Mouse (Mus musculus): Measurements from ENCODE around the gene Arfgap1. TPM values are rescaled to one million over a fixed set of nuclear protein-coding genes. Genes with fewer than 3 reads are reported as not detected.
A peak's percentile ranks its signal among the peaks of the same experiment; 100 is the strongest.

The Arfgap1 gene
- polyA plus RNA-seq, 1 experiment from 2014 or later: 62.4 TPM

GRCm38 (mm10) chr2:180941869-180942268 is 25.2 kb upstream of the Arfgap1 start:
- ATAC-seq (replicated peaks; ENCODE audit: low FRiP score) (no peak), DNase-seq (ENCODE audit: low spot score) (no peak)
- no peaks in the 10 kb centered on the region for H3K36me3 ChIP-seq (ENCODE audit: control insufficient read depth, insufficient read depth, low read length)
- H3K27ac ChIP-seq (ENCODE audit: low read depth, low read length): no peak overlapping the region
- H3K27me3 ChIP-seq (replicated peaks; ENCODE audit: control insufficient read depth, insufficient read depth, low read length): no peaks in the 10 kb centered on the region; the same call in 1 of the 2 replicates
- H3K4me2 ChIP-seq: no peak overlapping the region
- H3K9me3 ChIP-seq (ENCODE audit: control insufficient read depth, low read length): no peaks in the 10 kb centered on the region
- no peak overlapping the region for H3K4me3 ChIP-seq (ENCODE audit: low read depth, low read length)
- no peak overlapping the region for H3K9ac ChIP-seq (ENCODE audit: low read depth, low read length)
- H3K4me1 ChIP-seq (replicated peaks; ENCODE audit: control insufficient read depth, insufficient read depth, low read length): no peaks in the 10 kb centered on the region

GRCm38 (mm10) chr2:180949947-180950346 is 17.1 kb upstream of the Arfgap1 start:
- H3K9ac ChIP-seq (ENCODE audit: low read depth, low read length): no peak overlapping the region
- peaks cover 33% of the 10 kb centered on the region for H3K27me3 ChIP-seq (replicated peaks; ENCODE audit: control insufficient read depth, insufficient read depth, low read length)
- no peak for DNase-seq (ENCODE audit: low spot score)
- WGBS: 43% methylated on average over 1 of the region's 1 CpGs
- no peak overlapping the region for H3K4me3 ChIP-seq (ENCODE audit: low read depth, low read length)
- no peak overlapping the region for H3K4me2 ChIP-seq
- no peaks in the 10 kb centered on the region for H3K36me3 ChIP-seq (ENCODE audit: control insufficient read depth, insufficient read depth, low read length)
- no peak for ATAC-seq (replicated peaks; ENCODE audit: low FRiP score)
- no peaks in the 10 kb centered on the region for H3K9me3 ChIP-seq (ENCODE audit: control insufficient read depth, low read length)
- H3K4me1 ChIP-seq (replicated peaks; ENCODE audit: control insufficient read depth, insufficient read depth, low read length): no peaks in the 10 kb centered on the region
- H3K27ac ChIP-seq (ENCODE audit: low read depth, low read length): no peak overlapping the region

GRCm38 (mm10) chr2:180952731-180953171 is 14.3 kb upstream of the Arfgap1 start:
- H3K9me3 ChIP-seq (ENCODE audit: control insufficient read depth, low read length): no peaks in the 10 kb centered on the region
- no peaks in the 10 kb centered on the region for H3K36me3 ChIP-seq (ENCODE audit: control insufficient read depth, insufficient read depth, low read length)
- H3K4me2 ChIP-seq: no peak overlapping the region
- no peak overlapping the region for H3K27ac ChIP-seq (ENCODE audit: low read depth, low read length)
- no peak overlapping the region for H3K9ac ChIP-seq (ENCODE audit: low read depth, low read length)
- DNase-seq (ENCODE audit: low spot score) (no peak), ATAC-seq (replicated peaks; ENCODE audit: low FRiP score) (no peak)
- no peak overlapping the region for H3K4me3 ChIP-seq (ENCODE audit: low read depth, low read length)
- peaks cover 49% of the 10 kb centered on the region for H3K27me3 ChIP-seq (replicated peaks; ENCODE audit: control insufficient read depth, insufficient read depth, low read length)
- no peaks in the 10 kb centered on the region for H3K4me1 ChIP-seq (replicated peaks; ENCODE audit: control insufficient read depth, insufficient read depth, low read length)
- 29% methylated on average over 9 of the region's 9 CpGs for WGBS

- Histone ChIP-seq H3K36me3 (ENCODE audit: control insufficient read depth, insufficient read depth, low read length) (no peaks in the 10 kb centered on the region), H3K4me1 (replicated peaks; ENCODE audit: control insufficient read depth, insufficient read depth, low read length) (no peaks in the 10 kb centered on the region), H3K4me2 (peak overlapping the region; percentile 68), H3K27ac (ENCODE audit: low read depth, low read length) (no peak overlapping the region), H3K27me3 (replicated peaks; ENCODE audit: control insufficient read depth, insufficient read depth, low read length) (peaks cover 49% of the 10 kb centered on the region), H3K4me3 (ENCODE audit: low read depth, low read length) (peak overlapping the region; percentile 38; the same call in 1 of the 2 replicates), H3K9ac (ENCODE audit: low read depth, low read length) (no peak overlapping the region), H3K9me3 (ENCODE audit: control insufficient read depth, low read length) (no peaks in the 10 kb centered on the region)
- DNase-seq (ENCODE audit: low spot score) (no peak), ATAC-seq (replicated peaks; ENCODE audit: low FRiP score) (no peak)
- WGBS: 32% methylated on average over 2 of the region's 2 CpGs
Measured at GRCm38 (mm10) chr2:180953638-180954037, 13.4 kb upstream of the Arfgap1 start.

- Histone ChIP-seq H3K27ac (ENCODE audit: low read depth, low read length) (no peak within 1 kb of the TSS), H3K36me3 (ENCODE audit: control insufficient read depth, insufficient read depth, low read length) (no peaks in the 10 kb centered on the region), H3K27me3 (replicated peaks; ENCODE audit: control insufficient read depth, insufficient read depth, low read length) (peaks cover 49% of the 10 kb centered on the region), H3K4me2 (peak within 1 kb of the TSS; percentile 68), H3K4me1 (replicated peaks; ENCODE audit: control insufficient read depth, insufficient read depth, low read length) (no peaks in the 10 kb centered on the region), H3K4me3 (ENCODE audit: low read depth, low read length) (peak within 1 kb of the TSS; percentile 38), H3K9me3 (ENCODE audit: control insufficient read depth, low read length) (no peaks in the 10 kb centered on the region), H3K9ac (ENCODE audit: low read depth, low read length) (no peak within 1 kb of the TSS)
- 2% methylated on average over 52 of the region's 52 CpGs for WGBS
- ATAC-seq (replicated peaks; ENCODE audit: low FRiP score) (peak; percentile 49), DNase-seq (ENCODE audit: low spot score) (peak; percentile 56)
Measured at GRCm38 (mm10) chr2:180954061-180955047, 12.7 kb upstream of the Arfgap1 start, which contains the start of gene Nkain4. Gene Nkain4 (minus strand): TSS chr2:180954699.

- DNase-seq (ENCODE audit: low spot score) (no peak), ATAC-seq (replicated peaks; ENCODE audit: low FRiP score) (no peak)
- H3K9me3 ChIP-seq (ENCODE audit: control insufficient read depth, low read length): no peaks in the 10 kb centered on the region
- no peak overlapping the region for H3K4me3 ChIP-seq (ENCODE audit: low read depth, low read length)
- WGBS: 71% methylated on average over 7 of the region's 7 CpGs
- no peak overlapping the region for H3K27ac ChIP-seq (ENCODE audit: low read depth, low read length)
- no peak overlapping the region for H3K4me2 ChIP-seq
- no peak overlapping the region for H3K9ac ChIP-seq (ENCODE audit: low read depth, low read length)
- no peaks in the 10 kb centered on the region for H3K36me3 ChIP-seq (ENCODE audit: control insufficient read depth, insufficient read depth, low read length)
- H3K4me1 ChIP-seq (replicated peaks; ENCODE audit: control insufficient read depth, insufficient read depth, low read length): peaks cover 21% of the 10 kb centered on the region
- H3K27me3 ChIP-seq (replicated peaks; ENCODE audit: control insufficient read depth, insufficient read depth, low read length): peaks cover 20% of the 10 kb centered on the region
Measured at GRCm38 (mm10) chr2:180959605-180960004, 7.4 kb upstream of the Arfgap1 start.

GRCm38 (mm10) chr2:180960187-180960586 is 6.8 kb upstream of the Arfgap1 start:
- Histone ChIP-seq H3K4me1 (replicated peaks; ENCODE audit: control insufficient read depth, insufficient read depth, low read length) (peaks cover 21% of the 10 kb centered on the region), H3K9ac (ENCODE audit: low read depth, low read length) (no peak overlapping the region), H3K27ac (ENCODE audit: low read depth, low read length) (no peak overlapping the region), H3K36me3 (ENCODE audit: control insufficient read depth, insufficient read depth, low read length) (no peaks in the 10 kb centered on the region), H3K9me3 (ENCODE audit: control insufficient read depth, low read length) (no peaks in the 10 kb centered on the region), H3K4me3 (ENCODE audit: low read depth, low read length) (no peak overlapping the region), H3K27me3 (replicated peaks; ENCODE audit: control insufficient read depth, insufficient read depth, low read length) (peaks cover 14% of the 10 kb centered on the region), H3K4me2 (no peak overlapping the region)
- ATAC-seq (replicated peaks; ENCODE audit: low FRiP score): no peak
- WGBS: 66% methylated on average over 3 of the region's 3 CpGs
- DNase-seq (ENCODE audit: low spot score): no peak

- Histone ChIP-seq H3K9ac (ENCODE audit: low read depth, low read length) (peak overlapping the region; percentile 25; the same call in 1 of the 2 replicates), H3K4me3 (ENCODE audit: low read depth, low read length) (no peak overlapping the region), H3K36me3 (ENCODE audit: control insufficient read depth, insufficient read depth, low read length) (no peaks in the 10 kb centered on the region), H3K27me3 (replicated peaks; ENCODE audit: control insufficient read depth, insufficient read depth, low read length) (no peaks in the 10 kb centered on the region), H3K4me2 (no peak overlapping the region), H3K4me1 (replicated peaks; ENCODE audit: control insufficient read depth, insufficient read depth, low read length) (peaks cover 25% of the 10 kb centered on the region), H3K9me3 (ENCODE audit: control insufficient read depth, low read length) (no peaks in the 10 kb centered on the region), H3K27ac (ENCODE audit: low read depth, low read length) (no peak overlapping the region)
- no peak for DNase-seq (ENCODE audit: low spot score)
- WGBS: 63% methylated on average over 2 of the region's 2 CpGs
- ATAC-seq (replicated peaks; ENCODE audit: low FRiP score): no peak
Measured at GRCm38 (mm10) chr2:180962616-180963308, 4.3 kb upstream of the Arfgap1 start.
